Mouse (Mus musculus) liver, embryonic 15.5 days (tissue): Measurements from ENCODE around the gene Rif1. TPM values are rescaled to one million over a fixed set of nuclear protein-coding genes. Genes with fewer than 3 reads are reported as not detected.

Experiments used
- ATAC-seq: fragments of 200-750 bp; cut with Nextera tagmentation; 2 replicates; pipeline ENCODE4 v1.8.0; 2017; ENCODE audit warnings: moderate number of reproducible peaks, mild to moderate bottlenecking, moderate library complexity; ENCODE audit not compliant: insufficient read depth
- H3K27ac ChIP-seq: fragments of 300-500 bp; sonication (generic); replicated peaks from 2 replicates; pipeline ENCODE4 v1.5.1; 2015; ENCODE audit warnings: mild to moderate bottlenecking, inconsistent platforms
- H3K27me3 ChIP-seq: fragments of 300-500 bp; sonication (generic); 2 replicates; pipeline ENCODE4 v1.6.1; 2015; ENCODE audit warnings: mild to moderate bottlenecking, inconsistent platforms
- H3K36me3 ChIP-seq: fragments of 300-500 bp; sonication (generic); replicated peaks from 2 replicates; pipeline ENCODE4 v1.6.1; 2015; ENCODE audit warnings: moderate library complexity, mild to moderate bottlenecking, inconsistent platforms
- H3K4me1 ChIP-seq: fragments of 300-500 bp; sonication (generic); replicated peaks from 2 replicates; pipeline ENCODE4 v1.6.1; 2015; ENCODE audit warnings: inconsistent platforms
- H3K4me2 ChIP-seq: fragments of 300-500 bp; sonication (generic); 2 replicates; pipeline ENCODE4 v1.6.1; 2015; ENCODE audit warnings: moderate library complexity, mild to moderate bottlenecking, inconsistent platforms
- H3K4me3 ChIP-seq: fragments of 300-500 bp; sonication (generic); replicated peaks from 2 replicates; pipeline ENCODE4 v1.5.1; 2015; ENCODE audit warnings: mild to moderate bottlenecking, inconsistent platforms
- H3K9ac ChIP-seq: fragments of 300-500 bp; sonication (generic); 2 replicates; pipeline ENCODE4 v1.6.1; 2015; ENCODE audit warnings: moderate library complexity, mild to moderate bottlenecking, inconsistent platforms
- H3K9me3 ChIP-seq: fragments of 300-500 bp; sonication (generic); replicated peaks from 2 replicates; pipeline ENCODE4 v1.6.1; 2016; ENCODE audit warnings: inconsistent platforms
- WGBS: fragments of 180-500 bp; shearing (Covaris S2); methylation state at CpG from one replicate; pipeline ENCODE4 v1.1.7; 2015; ENCODE audit warnings: mixed read lengths; ENCODE audit not compliant: insufficient replicate concordance; 5-methylcytosine and 5-hydroxymethylcytosine counted together
- polyA plus RNA-seq: library from polyadenylated mRNA; unstranded; fragments of >200 nt; fragmentation: Nextera tagmentation; extraction: Ambion mirVana; gene quantifications from 2 replicates; pipeline ENCODE4 v1.2.1, GENCODE M21; 2015

Gene Rif1
- 14.2 and 15.4 TPM in 2 replicates for polyA plus RNA-seq

DNA sequence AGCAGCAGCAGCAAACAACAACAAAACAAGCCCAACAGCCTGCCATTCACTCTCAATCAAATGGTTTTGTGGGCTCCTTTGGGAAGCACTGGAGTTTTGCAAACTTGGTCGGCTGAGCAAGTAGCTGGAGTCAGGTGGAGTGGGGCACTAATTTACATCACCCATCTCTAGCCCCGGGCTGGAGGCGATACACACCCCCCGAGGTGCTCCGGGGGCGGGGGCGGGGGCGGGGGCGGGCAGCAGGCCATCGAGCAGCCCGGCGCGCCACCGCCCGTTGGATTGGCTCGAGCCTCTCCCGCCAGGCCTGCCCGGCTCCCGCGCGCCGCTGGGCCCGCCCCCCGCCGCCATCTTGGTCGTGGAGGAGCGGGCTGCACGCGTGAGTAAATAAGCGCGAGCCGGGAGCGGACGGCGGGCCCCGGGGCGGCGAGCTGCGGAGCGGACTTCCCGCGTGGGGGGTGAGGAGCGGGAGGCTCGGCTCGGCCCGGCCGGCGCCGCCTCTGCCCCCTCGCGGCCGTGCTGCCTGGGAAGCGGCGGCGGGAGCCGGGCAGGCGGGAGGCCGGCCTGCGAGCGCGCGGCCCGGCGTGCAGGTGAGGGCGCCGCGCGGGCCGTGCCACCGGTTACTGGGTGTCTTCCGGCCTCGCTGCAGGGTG is at the start of gene Rif1:
Gene Rif1 (plus strand): TSS at position 342 of the 650 bp plus-strand sequence.
- Histone ChIP-seq H3K27me3 (peaks cover 6% of the 10 kb centered on the region; the same call in 1 of the 2 replicates), H3K9ac (peak within 1 kb of the TSS; percentile 96), H3K36me3 (peaks cover 29% of the 10 kb centered on the region), H3K4me3 (peak within 1 kb of the TSS; percentile 99), H3K4me1 (peaks cover 29% of the 10 kb centered on the region), H3K4me2 (peak within 1 kb of the TSS; percentile 82), H3K27ac (peak within 1 kb of the TSS; percentile 85), H3K9me3 (no peaks in the 10 kb centered on the region)
- under 1% methylated on average over 56 of the region's 72 CpGs for WGBS
- peak; percentile 96 for ATAC-seq

DNA sequence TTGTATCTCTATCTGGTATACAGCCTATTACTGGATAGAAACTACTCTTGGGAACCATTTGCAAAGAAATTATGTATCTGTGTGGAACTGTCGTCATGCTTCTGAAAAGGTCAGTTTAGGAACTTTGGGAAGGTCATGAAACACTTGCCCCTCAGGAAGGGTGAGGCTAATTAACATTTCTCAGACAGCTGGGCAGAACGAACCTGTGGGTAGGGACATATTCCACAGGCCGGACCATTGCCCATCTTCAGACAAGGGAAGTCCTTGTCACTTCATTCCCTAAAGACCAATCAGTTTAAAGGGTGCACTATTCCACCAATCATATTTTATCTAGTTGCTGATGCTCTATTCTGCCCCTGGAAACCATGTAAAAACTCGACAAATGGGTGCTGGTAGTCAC is 45.6 kb upstream of the Rif1 start:
- no peak for ATAC-seq
- H3K9me3 ChIP-seq, result no peaks in the 10 kb centered on the region
- H3K27ac ChIP-seq, result no peak overlapping the region
- H3K4me1 ChIP-seq, result no peaks in the 10 kb centered on the region
- H3K9ac ChIP-seq, result no peak overlapping the region
- no peak overlapping the region for H3K4me3 ChIP-seq
- no peaks in the 10 kb centered on the region for H3K27me3 ChIP-seq
- H3K36me3 ChIP-seq, result no peaks in the 10 kb centered on the region
- H3K4me2 ChIP-seq, result no peak overlapping the region
- 57% methylated on average over 4 of the region's 4 CpGs for WGBS

DNA sequence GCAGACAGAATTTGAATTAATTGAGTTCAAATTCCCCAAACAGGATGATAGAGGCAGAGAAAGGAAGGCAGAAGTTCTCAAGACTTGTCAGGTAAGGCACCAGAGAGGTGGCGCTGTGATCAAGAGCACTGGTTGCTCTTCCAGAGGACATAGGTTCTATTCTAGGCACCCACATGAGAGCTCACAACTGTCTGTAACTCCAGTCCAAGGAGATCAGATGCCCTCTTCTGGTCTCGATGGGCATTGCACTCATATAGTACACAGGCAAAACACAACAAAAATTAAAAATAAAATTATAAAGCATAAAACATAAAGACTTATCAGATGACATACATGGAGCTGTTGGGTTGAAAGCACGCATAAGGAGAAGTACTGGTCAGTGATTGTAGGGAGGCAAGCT is 43.2 kb upstream of the Rif1 start:
- Histone ChIP-seq H3K27me3 (no peaks in the 10 kb centered on the region), H3K36me3 (no peaks in the 10 kb centered on the region), H3K4me1 (no peaks in the 10 kb centered on the region), H3K4me2 (no peak overlapping the region), H3K27ac (no peak overlapping the region), H3K4me3 (no peak overlapping the region), H3K9ac (no peak overlapping the region), H3K9me3 (no peaks in the 10 kb centered on the region)
- WGBS, result 56% methylated on average over 3 of the region's 3 CpGs
- ATAC-seq, result no peak

GRCm38 (mm10) chr2:52031491-52031890 is 41.1 kb upstream of the Rif1 start:
- Histone ChIP-seq H3K9ac (no peak overlapping the region), H3K4me2 (no peak overlapping the region), H3K4me3 (no peak overlapping the region), H3K27ac (no peak overlapping the region), H3K36me3 (no peaks in the 10 kb centered on the region), H3K27me3 (peaks cover 2% of the 10 kb centered on the region; the same call in 1 of the 2 replicates), H3K9me3 (no peaks in the 10 kb centered on the region), H3K4me1 (no peaks in the 10 kb centered on the region)
- ATAC-seq, result no peak
- WGBS, result 53% methylated on average over 4 of the region's 4 CpGs

DNA sequence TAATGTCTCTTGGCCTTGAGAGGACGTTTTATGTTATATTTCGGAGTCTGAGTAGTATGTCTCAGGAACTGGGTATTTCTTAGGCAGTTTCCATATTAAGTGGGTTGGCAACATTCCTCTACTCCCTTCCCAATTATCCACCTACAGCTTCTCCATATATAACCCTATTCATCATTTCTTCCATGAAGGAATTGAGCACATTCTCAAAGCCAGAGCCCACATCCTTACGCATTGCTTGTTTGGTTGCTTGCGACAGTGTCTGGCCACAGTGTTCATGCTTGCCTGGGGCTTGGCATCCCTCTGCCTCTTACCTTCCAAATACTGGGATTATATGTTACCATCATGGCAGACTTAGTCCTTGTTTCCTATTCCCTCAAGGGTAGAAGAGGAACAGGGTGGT is 38.0 kb upstream of the Rif1 start:
- Histone ChIP-seq H3K9ac (no peak overlapping the region), H3K27ac (no peak overlapping the region), H3K9me3 (no peaks in the 10 kb centered on the region), H3K4me1 (0 out of 2 replicates have a peak, but pooled peaks cover 4% of the 10 kb centered on the region), H3K36me3 (no peaks in the 10 kb centered on the region), H3K4me2 (no peak overlapping the region), H3K27me3 (peaks cover 26% of the 10 kb centered on the region), H3K4me3 (no peak overlapping the region)
- ATAC-seq, result no peak
- WGBS, result 72% methylated on average over 4 of the region's 4 CpGs

GRCm38 (mm10) chr2:52035144-52035543 is 37.5 kb upstream of the Rif1 start:
- H3K4me3 ChIP-seq, result no peak overlapping the region
- no peak overlapping the region for H3K4me2 ChIP-seq
- H3K27ac ChIP-seq, result no peak overlapping the region
- H3K27me3 ChIP-seq, result peaks cover 26% of the 10 kb centered on the region
- no peaks in the 10 kb centered on the region for H3K9me3 ChIP-seq
- no peaks in the 10 kb centered on the region for H3K36me3 ChIP-seq
- ATAC-seq, result no peak
- H3K4me1 ChIP-seq, result 0 out of 2 replicates have a peak, but pooled peaks cover 4% of the 10 kb centered on the region
- H3K9ac ChIP-seq, result no peak overlapping the region
- WGBS, result 47% methylated on average over 4 of the region's 4 CpGs

GRCm38 (mm10) chr2:52036929-52037595 is 35.6 kb upstream of the Rif1 start:
- no peak overlapping the region for H3K27ac ChIP-seq
- H3K9ac ChIP-seq, result no peak overlapping the region
- H3K4me3 ChIP-seq, result no peak overlapping the region
- H3K4me2 ChIP-seq, result no peak overlapping the region; the same call in 1 of the 2 replicates
- WGBS, result 53% methylated on average over 11 of the region's 11 CpGs
- ATAC-seq, result no peak
- H3K4me1 ChIP-seq, result 0 out of 2 replicates have a peak, but pooled peaks cover 4% of the 10 kb centered on the region
- H3K36me3 ChIP-seq, result no peaks in the 10 kb centered on the region
- H3K9me3 ChIP-seq, result no peaks in the 10 kb centered on the region
- peaks cover 26% of the 10 kb centered on the region for H3K27me3 ChIP-seq

- peak within 1 kb of the TSS; percentile 59 for H3K4me2 ChIP-seq
- 0 out of 2 replicates have a peak, but pooled peaks cover 4% of the 10 kb centered on the region for H3K4me1 ChIP-seq
- no peak within 1 kb of the TSS for H3K9ac ChIP-seq
- no peaks in the 10 kb centered on the region for H3K9me3 ChIP-seq
- peaks cover 26% of the 10 kb centered on the region for H3K27me3 ChIP-seq
- WGBS, result 4% methylated on average over 17 of the region's 17 CpGs
- H3K4me3 ChIP-seq, result peak within 1 kb of the TSS; percentile 34
- ATAC-seq, result no peak
- no peaks in the 10 kb centered on the region for H3K36me3 ChIP-seq
- H3K27ac ChIP-seq, result no peak within 1 kb of the TSS
Observed at GRCm38 (mm10) chr2:52037882-52038281, 34.8 kb upstream of the Rif1 start, which contains the start of gene Tnfaip6. Gene Tnfaip6 (plus strand): TSS chr2:52038009.

DNA sequence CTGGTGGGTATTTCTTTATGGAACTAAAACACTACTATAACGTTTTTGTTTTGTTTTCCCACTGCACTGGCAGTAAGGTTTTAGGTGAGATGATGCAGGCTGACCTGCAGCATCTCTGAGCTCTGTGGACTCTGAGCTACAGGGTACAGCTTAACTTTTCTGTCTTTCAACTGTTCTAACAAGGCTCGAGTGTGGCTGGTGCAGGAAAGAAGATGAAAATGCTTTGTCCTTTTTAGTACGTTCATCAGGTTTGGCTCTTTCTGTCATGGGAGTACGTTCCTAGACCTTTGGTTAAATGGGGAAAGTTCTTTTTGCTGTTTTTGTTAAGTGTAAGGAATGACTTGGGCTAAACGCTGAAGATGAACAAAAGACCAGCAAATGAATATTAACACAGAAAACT is 34.1 kb upstream of the Rif1 start:
- H3K4me3 ChIP-seq, result no peak overlapping the region
- H3K27me3 ChIP-seq, result peaks cover 26% of the 10 kb centered on the region
- 47% methylated on average over 5 of the region's 5 CpGs for WGBS

DNA sequence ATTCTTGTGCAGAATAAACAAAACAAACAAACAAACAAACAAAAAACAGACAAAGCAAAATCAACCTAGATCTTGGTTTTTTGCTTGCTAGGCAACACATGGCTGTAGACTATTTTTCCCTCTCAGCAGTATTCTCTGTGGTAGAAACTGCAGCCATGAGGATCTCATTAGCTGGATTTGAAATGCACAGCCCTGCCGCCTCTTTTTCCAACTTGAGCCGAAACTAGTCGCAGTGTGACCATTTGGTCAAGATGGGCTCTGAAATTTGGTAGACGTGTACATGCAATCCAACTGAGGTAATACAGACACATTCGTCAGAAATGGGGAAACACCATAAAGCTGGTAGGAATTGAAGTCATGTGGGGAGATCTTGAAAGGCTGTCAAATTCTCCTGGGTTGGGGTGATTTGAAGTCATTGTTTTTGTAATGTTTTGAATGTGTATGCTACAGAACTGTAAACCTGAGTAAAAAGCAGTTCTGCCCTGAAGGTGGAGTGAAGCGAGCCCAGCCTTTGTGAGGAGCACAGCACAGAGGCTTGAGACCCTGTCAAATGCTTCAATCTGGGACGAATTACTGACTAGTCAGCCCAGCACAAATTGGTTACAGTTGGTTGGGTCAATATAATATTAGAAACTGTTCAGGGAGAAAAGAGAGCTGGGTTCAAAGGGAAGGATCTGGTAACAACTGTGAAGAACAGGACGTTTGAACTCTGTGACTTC is 33.4 kb upstream of the Rif1 start:
- no peak for ATAC-seq
- Histone ChIP-seq H3K9ac (no peak overlapping the region), H3K27ac (no peak overlapping the region), H3K4me1 (0 out of 2 replicates have a peak, but pooled peaks cover 4% of the 10 kb centered on the region), H3K4me2 (no peak overlapping the region), H3K36me3 (no peaks in the 10 kb centered on the region), H3K27me3 (peaks cover 26% of the 10 kb centered on the region), H3K9me3 (no peaks in the 10 kb centered on the region), H3K4me3 (no peak overlapping the region)
- WGBS, result 59% methylated on average over 8 of the region's 8 CpGs

More for the DNA sequence above, 34.1 kb upstream of the Rif1 start:
- H3K36me3 ChIP-seq, result no peaks in the 10 kb centered on the region
- 0 out of 2 replicates have a peak, but pooled peaks cover 4% of the 10 kb centered on the region for H3K4me1 ChIP-seq
- no peak overlapping the region for H3K9ac ChIP-seq
- no peaks in the 10 kb centered on the region for H3K9me3 ChIP-seq
- no peak overlapping the region for H3K27ac ChIP-seq
- H3K4me2 ChIP-seq, result no peak overlapping the region; the same call in 1 of the 2 replicates
- no peak for ATAC-seq

GRCm38 (mm10) chr2:52042132-52042531 is 30.5 kb upstream of the Rif1 start:
- peaks cover 20% of the 10 kb centered on the region for H3K27me3 ChIP-seq
- no peak for ATAC-seq
- no peak overlapping the region for H3K4me2 ChIP-seq
- H3K27ac ChIP-seq, result no peak overlapping the region
- H3K9ac ChIP-seq, result no peak overlapping the region
- no peaks in the 10 kb centered on the region for H3K36me3 ChIP-seq
- H3K4me3 ChIP-seq, result no peak overlapping the region
- 59% methylated on average over 3 of the region's 3 CpGs for WGBS
- no peaks in the 10 kb centered on the region for H3K9me3 ChIP-seq
- H3K4me1 ChIP-seq, result 0 out of 2 replicates have a peak, but pooled peaks cover 3% of the 10 kb centered on the region
